Mouse (Mus musculus): Measurements from ENCODE around the gene Mrps34.

Mrps34 gene

DNA sequence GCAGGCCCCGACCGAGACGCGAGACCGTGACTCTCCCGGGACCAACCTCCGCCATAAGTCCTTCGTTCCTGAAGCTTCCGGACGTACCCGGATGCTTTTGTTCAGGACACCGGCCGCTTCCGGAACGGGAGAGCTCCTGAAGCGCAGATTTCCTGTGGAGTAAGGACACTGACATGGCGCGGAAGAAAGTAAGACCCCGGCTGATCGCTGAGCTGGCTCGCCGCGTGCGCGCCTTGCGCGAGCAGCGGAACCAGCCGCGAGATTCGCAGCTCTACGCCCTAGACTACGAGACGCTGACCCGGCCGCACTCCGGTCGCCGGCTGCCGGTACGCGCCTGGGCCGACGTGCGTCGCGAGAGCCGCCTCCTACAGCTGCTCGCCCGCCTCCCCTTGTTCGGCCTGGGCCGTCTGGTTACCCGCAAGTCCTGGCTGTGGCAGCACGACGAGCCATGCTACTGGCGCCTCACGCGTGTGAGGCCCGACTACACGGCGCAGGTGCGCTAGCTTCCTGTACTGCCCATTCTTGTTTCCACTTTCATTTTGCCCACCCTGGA, at the start of gene Mrps34, which contains the start of gene Eme2:
Gene Mrps34, plus strand, starts transcription at position 122 of the 553 bp plus-strand sequence.
Gene Eme2, minus strand, starts transcription at position 93 of the 553 bp plus-strand sequence.
- peak; percentile 79 for DNase-seq (ENCODE audit: low spot score)

DNA sequence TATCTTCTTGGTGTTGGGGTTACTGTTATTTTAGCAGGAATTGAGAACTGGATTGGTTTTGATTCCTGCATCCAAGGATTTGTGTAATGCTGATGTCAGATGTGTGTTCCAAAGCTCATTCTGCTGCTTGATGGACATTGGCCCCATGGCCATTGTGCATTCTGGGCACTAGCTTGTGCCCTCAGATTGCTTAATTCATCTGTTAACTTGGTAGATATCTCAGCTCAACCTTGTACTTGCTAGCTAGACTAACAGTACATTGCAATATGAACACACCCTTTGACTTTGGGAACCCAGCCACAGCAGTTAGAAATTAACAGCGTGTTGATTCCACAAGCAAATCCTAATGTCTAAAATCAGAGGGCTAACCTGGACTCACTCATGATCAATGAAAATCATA, 47.5 kb upstream of the Mrps34 start:
- no peak for DNase-seq (ENCODE audit: low spot score)

DNA sequence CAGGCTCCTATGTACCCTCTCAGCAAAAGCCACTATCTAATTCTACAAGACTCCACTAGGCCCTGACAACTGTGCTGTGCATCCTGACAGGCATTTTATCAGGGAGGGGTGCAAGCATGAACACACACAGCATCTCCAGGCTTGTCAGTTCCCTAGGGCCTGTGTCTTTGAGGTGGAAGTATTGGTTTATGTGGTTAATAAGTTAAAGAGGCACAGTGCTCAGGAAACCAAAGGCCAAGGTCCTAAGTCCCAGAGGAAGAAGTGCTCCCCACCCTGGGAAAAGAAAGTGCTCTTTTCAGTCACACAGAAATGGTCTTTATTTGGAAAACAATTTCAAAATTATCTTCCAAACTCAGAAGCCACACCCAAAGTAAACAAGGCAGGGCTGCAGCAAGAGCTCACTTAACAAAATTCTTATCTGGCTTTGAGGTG, 46.3 kb upstream of the Mrps34 start:
- no peak for DNase-seq (ENCODE audit: low spot score)

GRCm38 (mm10) chr17:24849733-24850064, 45.2 kb upstream of the Mrps34 start:
- DNase-seq (ENCODE audit: low spot score) = no peak

DNA sequence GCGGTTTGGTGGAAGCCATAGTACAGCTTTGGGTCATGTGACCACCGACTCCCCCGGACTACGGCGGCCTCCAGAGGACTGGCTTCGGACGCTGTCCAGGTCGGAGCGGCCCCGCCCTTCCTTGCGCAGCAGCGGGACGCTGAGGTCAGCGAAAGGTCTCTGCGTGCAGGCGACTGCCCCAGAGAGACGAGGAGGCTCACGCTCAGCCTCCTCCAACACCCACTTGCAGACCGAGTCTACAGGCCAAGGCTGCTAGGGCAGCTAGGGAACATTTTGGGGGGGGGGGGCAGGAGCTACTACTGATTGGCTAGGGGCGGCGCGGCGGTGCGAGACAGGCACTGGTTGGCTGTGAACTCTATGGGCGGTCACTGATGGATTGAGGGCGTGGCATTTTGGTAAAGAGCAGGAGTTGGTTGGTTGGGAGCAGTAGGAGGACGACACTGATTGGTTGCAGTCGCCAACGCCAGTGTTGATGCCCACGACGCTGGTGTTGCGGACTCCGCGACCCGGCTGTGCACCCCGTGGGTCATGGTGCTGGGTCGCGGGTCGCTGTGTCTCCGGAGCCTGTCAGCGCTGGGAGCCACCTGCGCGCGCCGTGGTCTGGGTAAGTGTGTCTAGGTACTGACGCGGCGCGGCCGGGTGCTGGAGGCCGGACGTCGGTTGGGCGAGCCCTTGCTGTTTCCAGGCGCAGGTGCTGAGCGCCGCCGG, 44.7 kb upstream of the Mrps34 start, which contains the start of gene Fahd1:
Gene Fahd1, minus strand, starts transcription at position 300 of the 708 bp plus-strand sequence.
- peak; percentile 92 for DNase-seq (ENCODE audit: low spot score)

DNA sequence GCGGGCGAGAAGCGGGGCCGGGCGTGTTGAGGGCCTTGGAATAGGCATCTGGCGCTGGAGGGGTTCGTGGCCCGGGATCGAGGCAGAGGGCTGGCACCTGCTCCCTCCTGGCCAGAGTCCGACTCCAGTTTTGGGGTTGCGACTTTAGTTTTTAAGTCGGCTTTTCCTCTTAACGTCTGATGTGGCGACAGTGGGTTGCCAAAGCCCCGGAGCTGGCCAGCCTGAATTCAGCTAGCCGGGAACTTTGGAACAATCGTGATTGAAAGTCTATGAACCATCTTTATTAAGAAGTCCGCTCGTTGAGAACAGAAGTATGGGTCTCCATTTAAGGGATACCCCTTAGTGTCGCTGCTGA, 44.2 kb upstream of the Mrps34 start:
- DNase-seq (ENCODE audit: low spot score) = no peak

DNA sequence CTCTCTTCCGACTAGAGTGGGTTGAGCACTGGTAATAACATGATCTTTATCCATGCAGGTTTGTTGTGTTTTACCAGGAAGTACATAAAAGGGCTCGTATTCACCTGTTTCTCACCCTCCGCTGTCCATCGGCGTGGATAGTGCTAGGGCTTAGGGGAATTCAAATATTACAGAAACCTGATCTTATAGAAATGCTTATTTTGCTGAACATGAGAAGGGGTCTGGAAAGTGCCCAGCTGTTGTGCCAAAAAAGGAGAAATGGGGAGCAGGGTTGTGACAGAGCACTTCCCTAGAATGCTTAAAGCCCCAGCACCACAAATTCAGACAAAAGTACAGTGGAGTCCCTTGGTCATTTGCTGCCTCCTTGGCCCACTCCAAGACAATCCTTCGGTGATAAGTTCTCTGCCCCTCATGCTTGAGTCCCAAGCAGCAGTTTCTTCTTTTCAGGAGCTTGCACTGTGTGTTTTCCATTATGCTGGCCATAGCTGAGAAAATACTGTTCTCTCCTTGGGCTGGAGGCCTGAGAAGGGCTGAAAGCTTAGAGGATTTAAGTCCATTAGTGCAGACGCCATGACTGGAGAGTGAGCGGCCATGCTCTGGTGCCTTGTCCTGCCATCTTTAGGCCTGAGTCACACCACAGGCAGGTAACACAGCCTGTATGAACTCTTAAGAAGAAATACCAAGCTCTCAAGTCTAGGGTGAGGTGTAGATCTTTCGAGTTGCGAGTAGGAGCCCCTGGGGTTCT, 43.4 kb upstream of the Mrps34 start:
- DNase-seq (ENCODE audit: low spot score) = no peak

DNA sequence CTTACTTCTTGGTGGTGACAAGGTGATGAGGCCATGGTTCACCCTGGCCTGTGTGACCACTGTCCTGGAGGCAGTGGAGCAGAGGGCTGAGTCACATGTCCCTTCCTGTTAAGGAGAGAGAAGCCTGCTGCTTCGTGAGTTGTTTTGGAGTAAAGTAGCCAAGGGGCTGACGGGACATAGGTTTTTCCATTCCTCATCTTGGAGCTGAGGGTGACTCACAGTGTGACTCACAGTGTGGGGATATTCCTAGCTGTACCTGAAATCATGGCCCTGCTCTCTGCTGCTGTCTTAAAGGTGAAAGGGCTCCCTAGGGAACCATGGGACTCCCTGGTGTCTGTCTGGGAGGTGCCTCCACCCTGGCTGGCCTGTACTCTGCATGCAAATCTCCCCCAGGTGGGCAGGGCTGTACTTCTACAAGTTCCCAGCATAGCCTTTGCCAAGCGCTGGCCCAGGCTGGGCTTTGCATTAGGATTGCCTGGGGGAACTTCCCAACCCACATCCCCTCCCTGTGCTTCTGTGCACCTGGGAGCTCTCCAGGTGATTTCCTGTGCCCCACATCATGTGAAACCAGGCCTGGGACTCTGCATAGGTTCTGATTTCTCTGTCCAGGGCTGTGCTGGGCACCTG, 39.0 kb upstream of the Mrps34 start:
- no peak for DNase-seq (ENCODE audit: low spot score)

- no peak for DNase-seq (ENCODE audit: low spot score)
Observed at GRCm38 (mm10) chr17:24856589-24856988, 38.3 kb upstream of the Mrps34 start.

GRCm38 (mm10) chr17:24857831-24858470, 37.0 kb upstream of the Mrps34 start:
- DNase-seq (ENCODE audit: low spot score) = no peak

DNA sequence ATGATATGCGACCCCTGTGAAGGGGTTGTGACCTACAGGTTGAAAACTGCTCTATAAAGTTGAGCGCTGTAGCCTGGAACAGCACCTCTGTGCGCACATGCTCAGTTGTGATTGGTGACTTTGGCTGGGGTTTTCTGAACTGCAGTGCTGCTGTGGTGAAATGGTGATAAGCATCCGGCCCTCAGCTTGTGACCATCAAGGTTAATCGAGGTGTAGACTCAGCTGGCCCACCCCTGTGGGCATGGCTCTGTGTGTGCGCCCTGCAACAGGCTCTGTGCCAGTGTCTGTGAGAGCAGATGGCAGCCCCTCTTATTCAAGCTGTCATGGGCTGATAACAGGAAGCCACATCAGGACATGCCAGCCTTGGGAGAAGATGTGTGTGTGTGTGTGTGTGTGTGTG, 35.9 kb upstream of the Mrps34 start:
- DNase-seq (ENCODE audit: low spot score) = no peak

GRCm38 (mm10) chr17:24860076-24860475, 34.8 kb upstream of the Mrps34 start:
- no peak for DNase-seq (ENCODE audit: low spot score)

DNA sequence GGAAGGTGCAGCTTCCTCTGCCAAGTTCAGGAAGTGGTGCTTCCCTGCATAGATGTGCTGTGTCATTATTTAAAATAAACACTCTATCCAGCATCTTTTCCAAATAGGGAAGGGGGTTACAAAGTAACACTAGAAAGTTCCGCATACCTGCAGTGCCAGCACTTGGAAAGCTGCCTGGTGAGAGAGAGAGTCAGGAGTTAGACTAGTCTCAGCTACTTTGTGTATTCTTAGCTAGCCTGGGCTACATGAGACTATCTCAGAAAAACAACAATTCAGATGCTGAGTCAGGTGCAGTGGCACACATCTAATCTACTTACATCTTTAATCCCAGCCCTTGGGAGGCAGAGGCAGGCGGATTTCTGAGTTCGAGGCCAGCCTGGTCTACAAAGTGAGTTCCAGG, 33.1 kb upstream of the Mrps34 start:
- DNase-seq (ENCODE audit: low spot score) = no peak

- no peak for DNase-seq (ENCODE audit: low spot score)
Observed at GRCm38 (mm10) chr17:24865776-24866175, 29.1 kb upstream of the Mrps34 start, which contains the start of gene Igfals. TSS of gene Igfals (plus strand) at chr17:24865997.

- no peak for DNase-seq (ENCODE audit: low spot score)
Observed at GRCm38 (mm10) chr17:24867914-24868313, 27.0 kb upstream of the Mrps34 start.

DNA sequence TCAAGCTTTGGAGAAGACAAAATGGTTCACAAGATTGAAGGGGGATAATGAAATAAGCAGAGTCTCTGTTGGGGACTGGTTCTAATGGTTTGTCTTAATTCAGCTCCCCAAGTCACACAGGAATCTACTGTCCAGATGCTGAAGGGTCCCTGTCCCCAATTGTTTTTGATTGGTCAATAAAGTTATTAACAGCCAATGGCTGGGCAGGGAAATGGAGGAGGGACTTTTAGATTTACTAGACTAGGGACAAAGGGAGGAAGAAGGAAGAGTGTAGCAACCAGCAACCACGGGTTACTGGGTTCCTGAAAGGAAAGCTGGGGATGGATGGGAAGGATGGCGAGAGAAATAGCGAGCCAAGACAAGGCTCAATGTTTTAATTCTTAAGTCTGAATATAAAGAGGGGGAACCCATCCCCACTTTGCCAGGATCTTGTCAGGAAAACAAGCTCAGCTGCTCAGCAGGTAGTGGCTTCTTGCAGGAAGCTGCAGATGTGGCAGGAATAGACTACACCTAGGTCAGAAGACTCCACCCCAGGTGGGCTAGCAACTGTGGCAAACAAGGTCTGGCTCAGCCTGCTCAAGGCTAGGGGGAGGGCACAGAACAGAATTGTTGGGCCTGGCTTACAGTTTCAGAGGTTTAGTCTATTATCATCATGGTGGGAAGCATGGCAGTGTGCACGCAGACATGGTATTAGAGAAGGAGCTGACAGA, 21.1 kb upstream of the Mrps34 start:
- DNase-seq (ENCODE audit: low spot score) = no peak

GRCm38 (mm10) chr17:24874405-24874745, 20.5 kb upstream of the Mrps34 start:
- DNase-seq (ENCODE audit: low spot score) = no peak

- DNase-seq (ENCODE audit: low spot score) = no peak
Observed at GRCm38 (mm10) chr17:24874989-24875388, 19.9 kb upstream of the Mrps34 start.

DNA sequence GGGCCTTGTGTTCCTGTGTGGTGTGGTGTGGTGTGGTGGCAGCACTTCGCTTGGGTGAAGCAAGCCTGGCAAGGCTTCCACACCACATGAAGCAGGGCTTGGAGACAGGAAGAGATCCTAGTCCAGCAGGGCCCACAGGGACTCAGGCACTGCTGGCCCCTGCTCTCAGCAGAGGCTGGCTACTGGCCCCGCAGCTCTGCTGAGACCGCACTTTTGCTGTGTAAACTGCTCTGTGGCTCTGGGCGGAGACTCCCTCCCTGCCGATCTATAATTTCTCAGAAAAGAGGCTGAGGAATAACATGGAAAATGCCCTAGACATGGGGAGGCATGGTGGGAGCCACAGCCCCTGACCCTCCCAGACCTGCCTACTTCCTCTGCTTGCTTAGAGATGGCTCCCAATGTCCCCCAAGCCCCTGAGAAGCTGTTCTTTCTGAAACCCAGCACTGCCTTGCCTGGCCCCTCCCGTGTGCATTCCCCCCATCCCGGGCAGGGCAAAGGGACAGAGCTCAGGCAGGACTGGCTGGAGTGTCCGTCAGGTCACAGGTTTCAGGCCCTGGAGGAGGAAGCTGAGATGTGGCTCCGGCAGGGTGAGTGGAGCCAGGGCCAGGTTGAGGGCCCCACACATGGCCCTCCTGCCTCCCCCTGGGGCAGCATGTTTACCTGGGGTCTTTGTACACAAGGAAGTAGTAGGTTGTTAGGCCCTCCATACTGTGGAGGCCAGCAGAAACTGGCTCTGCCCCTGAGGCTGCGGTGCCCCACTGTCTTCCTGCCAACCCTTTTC, 17.4 kb upstream of the Mrps34 start:
- DNase-seq (ENCODE audit: low spot score) = no peak

GRCm38 (mm10) chr17:24878117-24878397, 16.9 kb upstream of the Mrps34 start:
- no peak for DNase-seq (ENCODE audit: low spot score)

DNA sequence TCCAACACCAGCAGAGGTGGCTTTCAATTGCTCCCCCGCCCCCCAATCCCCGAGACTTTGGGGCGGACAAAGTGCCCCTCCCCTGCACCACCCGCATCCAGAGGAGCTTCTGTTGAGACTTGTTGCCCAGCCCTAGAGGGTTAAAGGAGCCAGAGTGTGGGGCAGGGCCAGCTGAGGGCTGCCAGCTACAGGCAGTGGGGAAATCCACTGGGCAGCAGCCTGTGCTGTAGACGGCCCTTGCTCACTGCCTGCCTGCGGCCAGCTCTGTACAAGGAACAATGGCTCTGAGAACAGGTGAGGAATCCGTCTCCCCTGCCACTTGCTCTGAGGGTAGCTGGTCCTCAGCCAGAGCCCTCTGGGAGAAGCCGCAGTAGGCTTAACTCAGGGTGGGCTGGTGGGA, 16.4 kb upstream of the Mrps34 start:
- DNase-seq (ENCODE audit: low spot score) = no peak
